Mouse (Mus musculus) adrenal gland, adult 18-20 months (tissue): ENCODE measurements around the gene Arnt2. TPM values are rescaled to one million over a fixed set of nuclear protein-coding genes. Genes with fewer than 3 reads are reported as not detected.

ENCODE experiments used
- DNase-seq, 2 experiments: peaks; one replicate each; pipeline ENCODE4 v3.0.0; 2021 to 2022; ENCODE audit warnings: low spot score in 2 of 2
- total RNA-seq, 2 experiments: library from RNA; stranded (reverse); gene quantifications; 1 replicate in 1 of 2; 2 replicates in 1 of 2; pipeline ENCODE4 v1.2.3; 2021

The Arnt2 gene
- total RNA-seq, 2 experiments from 2014 or later: 34.9 to 36.4 TPM

DNA sequence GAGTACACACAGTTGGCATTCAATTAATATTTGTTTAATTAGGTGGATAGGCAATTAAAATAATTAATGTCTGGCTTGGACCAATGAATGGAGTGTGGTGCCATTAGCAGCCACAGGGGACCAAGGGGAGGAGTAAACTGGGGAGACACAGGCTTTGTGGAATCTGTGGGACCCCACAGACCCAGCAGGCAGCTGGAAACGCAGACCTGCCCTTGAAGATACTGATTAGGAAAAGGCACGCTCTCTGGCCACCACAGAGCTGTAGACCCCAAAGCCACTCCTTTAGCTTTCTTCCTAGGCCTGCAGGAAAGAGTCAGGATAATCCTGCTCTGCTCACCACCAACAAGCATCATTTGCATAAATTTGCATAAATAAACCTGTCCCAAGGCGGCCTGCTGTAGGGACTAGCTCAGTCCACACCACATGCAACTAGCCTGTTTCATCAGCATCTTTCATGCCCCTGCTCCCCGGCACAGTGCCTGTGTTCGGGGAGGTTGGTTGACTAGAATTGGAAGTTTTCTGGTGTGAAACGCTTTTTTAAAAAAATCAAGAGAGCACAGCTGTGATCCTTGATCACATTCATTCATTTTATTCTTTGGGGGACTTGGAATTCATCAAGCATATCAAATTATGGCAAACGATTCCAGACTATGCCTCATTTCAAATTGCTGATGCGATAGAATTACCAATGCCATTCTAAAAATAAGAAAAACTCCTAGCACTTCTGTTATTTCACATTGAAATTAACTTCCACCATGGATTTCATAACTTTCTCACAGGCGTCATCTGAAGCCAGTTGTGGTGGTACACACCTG lies 8.1 kb downstream of the Arnt2 start:
- DNase-seq: no peak

- no peak for DNase-seq
Observed at GRCm38 (mm10) chr7:84397320-84397719, 12.7 kb downstream of the Arnt2 start.

GRCm38 (mm10) chr7:84396581-84396980 lies 13.4 kb downstream of the Arnt2 start:
- DNase-seq: no peak

- peak in 1 of 2 experiments; percentile 14 for DNase-seq
Observed at GRCm38 (mm10) chr7:84387826-84388225, 22.1 kb downstream of the Arnt2 start.

GRCm38 (mm10) chr7:84386472-84386871 lies 23.5 kb downstream of the Arnt2 start:
- DNase-seq: no peak

- no peak for DNase-seq
Observed at GRCm38 (mm10) chr7:84384778-84385177, 25.2 kb downstream of the Arnt2 start.

DNA sequence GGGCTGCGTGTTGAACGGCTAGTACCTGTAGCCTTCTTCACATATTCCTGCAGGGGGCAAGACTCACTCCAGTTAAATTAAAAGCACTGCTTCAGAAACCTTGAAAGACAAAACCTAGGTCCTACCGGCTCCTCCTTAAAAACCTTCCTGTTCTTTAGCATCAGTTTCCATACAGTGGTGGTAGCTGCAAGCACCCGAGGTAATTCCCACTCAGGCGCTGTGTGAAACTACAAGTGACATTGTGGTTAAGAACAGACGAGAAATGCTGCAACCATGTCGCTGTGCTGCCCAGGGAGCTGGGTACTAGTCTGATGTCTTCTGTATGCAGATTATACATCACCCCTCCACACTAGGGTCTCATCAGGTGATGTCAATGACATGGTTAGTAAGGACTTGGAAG lies 25.9 kb downstream of the Arnt2 start:
- DNase-seq: no peak

DNA sequence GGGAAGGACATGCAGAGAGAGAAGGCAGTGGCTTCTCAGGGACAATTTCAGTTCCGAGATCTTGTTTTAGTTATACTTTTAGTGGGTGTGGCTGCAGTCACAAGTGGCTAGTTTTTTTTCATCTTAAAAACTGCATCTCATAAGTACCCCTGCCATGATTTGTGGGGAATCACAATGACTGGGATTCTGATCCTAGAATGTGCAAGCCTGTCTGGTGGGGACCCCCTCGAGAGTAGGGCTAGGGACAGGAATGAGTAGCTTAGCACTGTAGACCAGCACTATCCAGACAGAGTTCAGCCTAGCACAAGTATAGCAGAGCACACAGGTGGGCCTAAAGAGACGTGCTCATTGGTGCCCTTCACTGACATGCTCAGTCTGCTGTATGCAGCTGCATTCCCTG lies 27.6 kb downstream of the Arnt2 start:
- DNase-seq: no peak

DNA sequence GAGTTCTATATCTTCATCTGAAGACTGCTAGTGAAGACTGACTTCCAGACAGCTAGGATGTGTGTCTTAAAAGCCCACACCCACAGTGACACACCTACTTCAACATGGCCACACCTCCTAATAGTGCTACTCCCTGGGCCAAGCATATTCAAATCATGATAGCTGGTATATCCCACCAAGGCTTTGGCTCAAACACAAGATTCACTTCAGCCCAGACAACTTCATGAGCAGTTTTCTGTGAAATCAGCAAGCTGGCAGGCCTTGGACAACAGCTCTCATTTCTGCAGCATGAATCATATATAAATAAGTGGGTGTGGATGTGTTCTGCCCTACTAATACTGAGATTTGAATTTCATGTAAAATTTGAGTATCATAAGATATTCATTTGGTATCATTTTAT lies 29.2 kb downstream of the Arnt2 start:
- DNase-seq: no peak

DNA sequence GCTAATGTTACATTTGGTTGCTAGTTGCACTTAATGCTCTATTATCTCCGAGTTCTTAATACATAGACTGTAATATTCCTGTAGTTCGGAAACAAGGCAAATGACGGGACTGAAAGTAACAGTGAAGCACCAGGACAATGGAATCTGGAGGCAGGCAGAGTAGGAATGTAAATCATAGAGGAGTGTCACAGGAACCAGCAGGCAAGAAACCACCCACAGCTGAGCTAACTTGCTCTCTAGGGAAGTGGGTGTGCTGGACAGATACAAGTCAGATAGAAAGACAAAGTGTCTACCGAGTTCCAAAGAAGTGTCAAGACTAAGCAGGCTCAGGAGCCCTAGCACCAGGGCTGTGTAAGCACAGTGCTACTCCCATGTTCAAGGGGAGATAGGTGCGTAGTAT lies 32.6 kb downstream of the Arnt2 start:
- no peak for DNase-seq

DNA sequence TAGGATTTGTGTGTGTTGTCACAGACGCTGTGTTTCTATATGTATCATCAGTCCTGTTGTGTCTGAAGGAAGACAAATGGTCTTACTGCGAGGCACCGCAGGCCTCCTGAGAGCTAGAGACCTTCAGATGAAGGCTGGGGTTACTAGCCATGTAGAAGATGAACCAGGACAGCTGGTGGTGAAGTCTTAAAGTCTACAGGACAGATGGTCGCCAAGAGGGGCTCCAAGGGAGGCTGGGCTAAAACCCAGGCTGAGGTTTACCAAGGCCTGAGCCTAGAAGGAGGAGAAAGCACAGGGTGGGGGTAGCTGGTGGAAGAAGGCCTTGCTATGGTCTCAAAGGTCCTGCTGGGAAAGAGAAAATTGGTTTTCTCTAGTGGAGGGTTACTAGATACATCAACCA lies 36.3 kb downstream of the Arnt2 start:
- DNase-seq: no peak

DNA sequence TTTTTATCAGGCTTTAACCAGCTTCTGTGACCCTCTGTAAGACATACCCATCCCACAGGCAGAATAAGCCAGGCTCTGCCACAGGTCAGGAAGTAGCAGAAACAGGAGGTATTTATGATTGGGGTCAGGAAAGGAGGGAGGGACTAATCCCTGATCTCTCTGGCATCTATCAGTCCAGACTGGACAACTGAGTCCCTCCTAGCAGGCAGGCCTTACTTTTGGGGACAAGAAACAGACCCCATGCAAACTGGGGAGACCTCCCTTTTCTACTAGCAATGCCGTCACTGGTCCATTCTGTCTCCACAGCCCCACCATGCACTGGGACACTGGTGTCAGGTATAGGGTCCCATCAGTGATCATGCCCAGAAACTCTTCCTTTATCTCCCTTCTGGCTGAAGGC lies 37.1 kb downstream of the Arnt2 start:
- DNase-seq: no peak

GRCm38 (mm10) chr7:84372280-84372679 lies 37.7 kb downstream of the Arnt2 start:
- DNase-seq: no peak

DNA sequence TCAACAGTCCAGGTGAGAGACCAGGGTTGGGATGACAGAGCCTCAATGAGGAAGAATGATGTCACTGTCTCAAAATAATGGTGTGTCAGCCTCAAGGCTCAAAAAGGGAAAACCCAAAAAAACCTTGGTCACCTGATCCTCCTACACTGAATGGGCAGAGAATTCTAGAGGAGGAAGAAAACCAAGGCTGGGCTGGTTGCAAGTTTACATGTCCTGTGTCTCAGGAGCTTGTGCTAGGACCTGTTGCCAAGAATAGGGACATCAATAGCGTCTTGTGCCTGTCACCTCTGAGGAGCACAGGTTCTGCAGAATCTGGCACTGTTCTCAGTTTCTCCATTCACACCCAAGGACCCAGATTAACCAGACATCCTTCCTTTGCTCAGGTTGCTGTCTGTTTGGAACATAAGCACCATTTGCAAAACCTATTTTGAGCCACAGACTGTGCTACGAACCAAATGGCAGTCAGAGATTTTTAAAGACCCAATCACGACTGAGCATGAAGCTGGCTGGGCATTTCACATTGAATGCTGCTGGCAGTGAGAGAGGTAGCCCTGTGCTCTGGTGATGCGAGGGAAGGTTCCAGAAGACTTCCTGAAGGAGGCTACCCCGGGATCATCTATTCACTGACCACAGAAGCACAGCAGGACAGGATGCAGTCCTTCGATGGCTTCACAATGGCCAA lies 38.9 kb downstream of the Arnt2 start:
- no peak for DNase-seq

GRCm38 (mm10) chr7:84366251-84366650 lies 43.7 kb downstream of the Arnt2 start:
- no peak for DNase-seq

- DNase-seq: no peak
Observed at GRCm38 (mm10) chr7:84362711-84363110, 47.3 kb downstream of the Arnt2 start.

DNA sequence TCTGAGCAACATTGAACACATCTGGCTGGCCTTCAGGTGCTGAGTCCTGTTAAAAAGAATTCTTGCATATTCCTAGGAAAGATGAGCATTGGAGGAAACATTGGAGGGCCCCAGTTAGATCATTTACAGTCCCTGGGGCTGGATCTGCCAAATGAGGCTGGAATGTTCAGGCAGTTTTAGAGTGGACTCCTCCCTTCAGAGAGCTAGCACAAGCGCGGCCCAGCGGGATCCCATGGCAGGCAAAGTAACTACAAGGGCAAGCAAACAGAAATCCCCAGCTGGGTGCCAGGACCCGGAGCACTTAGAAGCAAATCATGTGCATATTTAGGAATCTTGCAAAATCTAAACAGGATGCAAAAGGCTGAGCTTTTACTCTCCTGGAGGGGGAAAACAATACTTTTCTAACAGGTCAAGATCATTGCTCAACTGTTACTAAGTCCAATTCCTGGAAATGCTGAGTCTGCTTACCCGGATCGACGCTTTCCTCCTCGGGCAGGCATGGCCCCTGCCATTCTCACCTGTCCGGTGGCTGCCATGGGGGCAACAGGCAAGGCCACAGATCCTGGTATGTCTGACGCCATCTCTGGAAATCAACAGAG lies 48.8 kb downstream of the Arnt2 start:
- DNase-seq: no peak

DNA sequence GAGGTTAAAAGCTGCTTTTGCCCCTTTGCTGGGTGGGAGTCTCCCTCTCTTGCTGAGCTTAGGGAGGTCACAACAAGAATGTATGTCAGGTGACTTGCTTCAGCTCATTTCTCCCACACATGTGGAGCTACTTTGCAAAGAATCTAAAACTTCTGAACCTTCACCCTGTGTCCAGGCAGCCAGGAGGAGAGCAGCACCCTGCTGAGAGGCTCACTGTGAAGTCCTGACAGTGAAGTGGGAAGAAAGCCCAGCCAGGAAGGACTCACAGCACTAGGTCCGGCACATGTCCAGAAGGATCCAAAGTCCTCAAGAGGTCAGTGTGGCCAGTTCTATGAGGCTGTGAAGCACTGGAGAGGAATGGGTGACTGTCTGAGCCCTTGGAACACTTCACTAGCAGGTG lies 51.5 kb downstream of the Arnt2 start:
- no peak for DNase-seq

DNA sequence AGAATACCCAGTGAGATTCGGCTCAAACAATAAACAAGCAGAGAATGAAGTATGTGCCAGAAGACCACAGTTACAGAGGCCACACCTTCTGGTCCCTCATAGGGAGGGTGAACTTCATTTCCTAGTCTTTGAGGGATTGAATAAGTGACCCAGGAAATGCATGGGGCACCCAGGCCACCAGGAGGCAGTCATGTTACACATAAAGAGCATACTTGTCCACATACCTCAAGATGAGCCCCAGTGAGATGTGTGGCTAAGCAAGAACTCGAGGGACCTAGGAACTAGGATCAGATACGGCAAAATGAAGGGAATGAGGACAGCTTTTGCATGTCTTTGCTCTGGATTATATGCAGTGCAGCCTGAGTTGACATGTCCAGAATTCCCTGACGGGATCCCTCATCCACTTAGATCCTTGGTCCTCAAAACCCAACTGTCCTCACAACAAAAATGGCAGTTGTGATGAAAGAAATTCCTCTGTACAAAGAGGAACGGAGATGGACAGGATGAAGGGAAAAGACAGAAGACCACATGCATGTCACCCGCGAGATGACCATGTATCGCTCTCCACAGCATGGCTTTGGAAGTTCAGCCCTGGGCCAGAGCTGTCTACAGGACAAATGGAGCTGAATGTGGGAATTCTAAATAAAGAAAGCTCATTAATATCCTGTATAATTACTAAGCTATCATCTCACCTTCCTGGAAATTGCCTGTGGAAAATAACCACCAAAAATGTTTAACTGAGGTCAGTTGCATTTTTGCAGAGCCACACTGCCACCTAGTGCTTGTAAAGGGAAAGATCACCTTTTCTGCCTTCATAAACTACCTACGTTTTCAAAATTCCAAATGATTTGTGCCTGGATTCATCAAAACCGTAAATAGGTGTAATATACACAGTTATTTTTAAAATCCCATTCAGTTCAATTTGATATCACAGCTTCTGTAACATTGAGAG lies 54.1 kb downstream of the Arnt2 start:
- DNase-seq: peak; percentile 32 to 57

- no peak for DNase-seq
Observed at GRCm38 (mm10) chr7:84354890-84355289, 55.1 kb downstream of the Arnt2 start.

GRCm38 (mm10) chr7:84350529-84350928 lies 59.4 kb downstream of the Arnt2 start:
- DNase-seq: no peak
